ENCODE assay signal across 15 mouse cellular contexts in the genomic region with DNA sequence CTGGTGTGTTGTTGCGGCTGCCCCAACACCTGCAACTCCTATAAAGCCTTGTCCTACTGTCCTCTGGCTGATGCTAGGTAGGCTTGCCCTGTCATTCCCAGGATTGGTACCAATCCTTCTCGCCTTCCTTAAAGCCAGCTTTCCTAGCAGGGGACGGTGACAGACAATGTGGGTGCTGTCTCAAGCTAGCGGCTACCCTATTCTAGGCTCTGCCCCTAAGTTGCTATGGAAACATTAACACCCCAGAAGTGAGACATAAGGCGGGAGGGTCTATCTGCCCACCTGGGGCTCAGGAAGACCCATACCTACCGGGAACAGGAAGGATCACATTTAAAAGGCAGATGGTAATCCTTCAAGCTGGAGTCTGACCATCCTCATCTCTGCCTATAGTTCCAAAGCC. TPM values are rescaled to one million over a fixed set of nuclear protein-coding genes. Genes with fewer than 3 reads are reported as not detected.
DNase-seq lines count a peak whose midpoint lies in the region; ATAC-seq and TF ChIP-seq lines count a peak whose summit lies in the region.
"Had no signal": no experiment of that assay in that cellular context is flagged by ENCODE, and none has a peak within 500 bp of the region (broad histone marks: within the 10 kb centered on the region; RNA-seq: fewer than 3 reads in every experiment).

No protein-coding gene starts in this region.

- no peak for TF ChIP-seq CTCF in lung, embryonic 14.5 days (IDR thresholded peaks at IDR 0.05; ENCODE audit: low read depth)
- no peak for TF ChIP-seq CTCF in liver, embryonic 14.5 days (IDR thresholded peaks at IDR 0.05; ENCODE audit: low read depth)

- DNase-seq in lung, embryonic 14.5 days = no peak
- no peak for DNase-seq in lung, adult 18-20 months
- no peak for DNase-seq in liver, embryonic 14.5 days (ENCODE audit: low read depth in 3 of 3, low spot score in 3 of 3)
- no peak for DNase-seq in cerebellum, adult 9-10 months
- no peak for DNase-seq in hindbrain, embryonic 14.5 days (ENCODE audit: low spot score)
- DNase-seq: cerebellum, adult 18-20 months; heart, adult 18-20 months; thymus, adult 18-20 months had no signal

- peaks cover 14% of the 10 kb centered on the region for H3K4me1 ChIP-seq in lung, embryonic 14.5 days (ENCODE audit: insufficient read depth)
- peaks cover 30% of the 10 kb centered on the region for H3K4me1 ChIP-seq in intestine, embryonic 15.5 days (replicated peaks)
- peaks cover 0 to 28% of the 10 kb centered on the region in 2 experiments; a peak in 2 of 4 replicates for H3K4me1 ChIP-seq in liver, embryonic 14.5 days (replicated peaks; ENCODE audit: control insufficient read depth in 2 of 2, insufficient read depth in 2 of 2, low read length in 1 of 2)
- H3K4me1 ChIP-seq in stomach, embryonic 16.5 days (ENCODE audit: control insufficient read depth, insufficient read depth, low read length) = peaks cover 12% of the 10 kb centered on the region
- no peaks in the 10 kb centered on the region for H3K4me1 ChIP-seq in hindbrain, embryonic 14.5 days (replicated peaks; ENCODE audit: control insufficient read depth, insufficient read depth, low read length)

- H3K9ac ChIP-seq in lung, embryonic 14.5 days = no peak overlapping the region
- peak overlapping the region; percentile 9; the same call in 1 of the 2 replicates for H3K9ac ChIP-seq in intestine, embryonic 15.5 days
- no peak overlapping the region for H3K9ac ChIP-seq in liver, embryonic 14.5 days (replicated peaks)
- peak overlapping the region; percentile 64 for H3K9ac ChIP-seq in stomach, embryonic 16.5 days (ENCODE audit: low read length)
- H3K9ac ChIP-seq in hindbrain, embryonic 14.5 days = no peak overlapping the region
- H3K9ac ChIP-seq: forebrain, embryonic 12.5 days; heart, embryonic 15.5 days; neural tube, embryonic 12.5 days had no signal

- H3K27me3 ChIP-seq in lung, embryonic 14.5 days (ENCODE audit: insufficient read depth, low read length) = no peaks in the 10 kb centered on the region
- H3K27me3 ChIP-seq in intestine, embryonic 15.5 days (replicated peaks) = no peaks in the 10 kb centered on the region
- H3K27me3 ChIP-seq in liver, embryonic 14.5 days (ENCODE audit: control insufficient read depth, insufficient read depth, low read length) = no peaks in the 10 kb centered on the region
- H3K27me3 ChIP-seq in stomach, embryonic 16.5 days (ENCODE audit: control insufficient read depth, insufficient read depth, low read length) = no peaks in the 10 kb centered on the region
- H3K27me3 ChIP-seq in hindbrain, embryonic 14.5 days (ENCODE audit: control insufficient read depth, insufficient read depth, low read length) = no peaks in the 10 kb centered on the region
- H3K27me3 ChIP-seq: forebrain, embryonic 12.5 days; heart, embryonic 15.5 days; neural tube, embryonic 12.5 days had no signal

- 57% methylated on average over 6 of the region's 6 CpGs for WGBS in lung, embryonic 14.5 days
- WGBS in intestine, embryonic 15.5 days = 51% methylated on average over 6 of the region's 6 CpGs
- WGBS in liver, embryonic 14.5 days (ENCODE audit: insufficient replicate concordance) = 64% methylated on average over 6 of the region's 6 CpGs
- 57% methylated on average over 6 of the region's 6 CpGs for whole genome bisulfite sequencing in stomach, embryonic 16.5 days
- WGBS in hindbrain, embryonic 14.5 days = 85% methylated on average over 6 of the region's 6 CpGs

- H3K4me2 ChIP-seq in lung, embryonic 14.5 days = peak overlapping the region; percentile 11; the same call in 1 of the 2 replicates
- peak overlapping the region; percentile 56 for H3K4me2 ChIP-seq in intestine, embryonic 15.5 days (replicated peaks)
- H3K4me2 ChIP-seq in liver, embryonic 14.5 days (ENCODE audit: low read depth) = peak overlapping the region; percentile 16
- H3K4me2 ChIP-seq in stomach, embryonic 16.5 days (ENCODE audit: low read depth, low read length) = peak overlapping the region; percentile 43
- no peak overlapping the region for H3K4me2 ChIP-seq in hindbrain, embryonic 14.5 days (replicated peaks)
- H3K4me2 ChIP-seq: forebrain, embryonic 12.5 days; heart, embryonic 15.5 days; neural tube, embryonic 12.5 days had no signal

- no peak for ATAC-seq in lung, embryonic 14.5 days (ENCODE audit: insufficient read depth)
- peak; percentile 29 for ATAC-seq in intestine, embryonic 15.5 days
- no peak for ATAC-seq in liver, embryonic 14.5 days (ENCODE audit: insufficient read depth)
- ATAC-seq in stomach, embryonic 16.5 days (ENCODE audit: insufficient read depth, low FRiP score) = no peak
- ATAC-seq in hindbrain, embryonic 14.5 days (ENCODE audit: low FRiP score) = no peak
- ATAC-seq: hindbrain, embryonic 16.5 days had no signal

- H3K4me3 ChIP-seq in lung, embryonic 14.5 days (ENCODE audit: low read depth, low read length) = no peak overlapping the region
- peak overlapping the region; percentile 43 for H3K4me3 ChIP-seq in intestine, embryonic 15.5 days (replicated peaks)
- peak overlapping the region; percentile 24 to 50 for H3K4me3 ChIP-seq in liver, embryonic 14.5 days (ENCODE audit: insufficient read depth in 1 of 2, low read depth in 2 of 2, low read length in 2 of 2)
- peak overlapping the region; percentile 47 for H3K4me3 ChIP-seq in stomach, embryonic 16.5 days (replicated peaks; ENCODE audit: low read length)
- no peak overlapping the region for H3K4me3 ChIP-seq in hindbrain, embryonic 14.5 days (replicated peaks; ENCODE audit: low read length)
- H3K4me3 ChIP-seq: forebrain, embryonic 12.5 days; heart, embryonic 15.5 days; neural tube, embryonic 12.5 days had no signal

- no peak for TF ChIP-seq EP300 in liver, embryonic 14.5 days (IDR thresholded peaks at IDR 0.05; ENCODE audit: low read depth)

- no peaks in the 10 kb centered on the region for H3K36me3 ChIP-seq in lung, embryonic 14.5 days (ENCODE audit: insufficient read depth)
- H3K36me3 ChIP-seq in intestine, embryonic 15.5 days = no peaks in the 10 kb centered on the region
- H3K36me3 ChIP-seq in liver, embryonic 14.5 days (replicated peaks; ENCODE audit: control insufficient read depth, insufficient read depth, low read depth) = no peaks in the 10 kb centered on the region
- no peaks in the 10 kb centered on the region for H3K36me3 ChIP-seq in stomach, embryonic 16.5 days (ENCODE audit: control insufficient read depth, insufficient read depth, low read length)
- H3K36me3 ChIP-seq in hindbrain, embryonic 14.5 days (replicated peaks; ENCODE audit: control insufficient read depth, insufficient read depth) = peaks cover 58% of the 10 kb centered on the region
- H3K36me3 ChIP-seq: forebrain, embryonic 12.5 days; G1E; heart, embryonic 15.5 days; neural tube, embryonic 12.5 days had no signal

- no peak overlapping the region for H3K27ac ChIP-seq in lung, embryonic 14.5 days (ENCODE audit: low read depth)
- peak overlapping the region; percentile 4 for H3K27ac ChIP-seq in intestine, embryonic 15.5 days
- no peak overlapping the region for H3K27ac ChIP-seq in liver, embryonic 14.5 days
- H3K27ac ChIP-seq in stomach, embryonic 16.5 days (ENCODE audit: low read length) = peak overlapping the region; percentile 68
- H3K27ac ChIP-seq in hindbrain, embryonic 14.5 days = no peak overlapping the region
- H3K27ac ChIP-seq: forebrain, embryonic 12.5 days; heart, embryonic 15.5 days; neural tube, embryonic 12.5 days had no signal

- H3K9me3 ChIP-seq in lung, embryonic 14.5 days (ENCODE audit: low read depth, low read length) = no peaks in the 10 kb centered on the region
- H3K9me3 ChIP-seq in intestine, embryonic 15.5 days = no peaks in the 10 kb centered on the region
- H3K9me3 ChIP-seq in liver, embryonic 14.5 days (ENCODE audit: control insufficient read depth, low read length) = no peaks in the 10 kb centered on the region
- H3K9me3 ChIP-seq in stomach, embryonic 16.5 days (replicated peaks; ENCODE audit: control insufficient read depth, low read length) = no peaks in the 10 kb centered on the region
- H3K9me3 ChIP-seq in hindbrain, embryonic 14.5 days (ENCODE audit: control insufficient read depth, low read length) = no peaks in the 10 kb centered on the region
- H3K9me3 ChIP-seq: forebrain, embryonic 12.5 days; heart, embryonic 15.5 days; neural tube, embryonic 12.5 days had no signal

RNA-seq across cellular contexts. Expression of a gene that starts 54.8 kb away (rescaled TPM):
- 2.9 and 4.4 TPM in 2 replicates for polyA plus RNA-seq in lung, embryonic 14.5 days (2014; fragmentation: Nextera tagmentation; extraction: Ambion mirVana)
- 4.5 and 6.2 TPM in 2 replicates for polyA plus RNA-seq in intestine, embryonic 15.5 days (2015; fragmentation: Nextera tagmentation; extraction: Ambion mirVana)
- 0.01 and 0.09 TPM in 2 replicates for polyA plus RNA-seq in liver, embryonic 14.5 days (2012; rRNA removed)
- 0.06 TPM in 1 of 2 replicates, not detected in the other for polyA plus RNA-seq in liver, embryonic 14.5 days (2014; fragmentation: Nextera tagmentation; extraction: Ambion mirVana)
- 4.9 and 7.1 TPM in 2 replicates for polyA plus RNA-seq in stomach, embryonic 16.5 days (2015; fragmentation: Nextera tagmentation; extraction: Ambion mirVana)
- polyA plus RNA-seq in hindbrain, embryonic 14.5 days (2014; fragmentation: Nextera tagmentation; extraction: Ambion mirVana) = 168 and 194 TPM in 2 replicates
- polyA plus RNA-seq: G1E had no signal

Comparison
In these comparisons a context has a peak if more than half of its experiments do, and no peak if none do; other contexts are left out.
1. H3K27ac ChIP-seq: peak in intestine, embryonic 15.5 days (single experiment) and stomach, embryonic 16.5 days (single experiment); none in lung, embryonic 14.5 days (single experiment), liver, embryonic 14.5 days (single experiment) and hindbrain, embryonic 14.5 days (single experiment).
2. H3K4me3 ChIP-seq: peak in intestine, embryonic 15.5 days (single experiment), liver, embryonic 14.5 days (2 of 2) and stomach, embryonic 16.5 days (single experiment); none in lung, embryonic 14.5 days (single experiment) and hindbrain, embryonic 14.5 days (single experiment).
3. H3K9ac ChIP-seq: peak in intestine, embryonic 15.5 days (single experiment) and stomach, embryonic 16.5 days (single experiment); none in lung, embryonic 14.5 days (single experiment), liver, embryonic 14.5 days (single experiment) and hindbrain, embryonic 14.5 days (single experiment).
4. RNA of a gene that starts 54.8 kb away (polyA plus RNA-seq): 168 to 194 TPM in hindbrain, embryonic 14.5 days; 4.9 to 7.1 TPM in stomach, embryonic 16.5 days, 4.5 to 6.2 TPM in intestine, embryonic 15.5 days, 2.9 to 4.4 TPM in lung, embryonic 14.5 days and 0.01 to 0.09 TPM in liver, embryonic 14.5 days; every median in the first group is over 10 times any median in the second.